Mouse (Mus musculus) heart, postnatal 0 days (tissue): ENCODE measurements around the gene Serpinb9b. TPM values are rescaled to one million over a fixed set of nuclear protein-coding genes. Genes with fewer than 3 reads are reported as not detected.

Experiments used
- ATAC-seq: fragments of 200-750 bp; cut with Nextera tagmentation; 2 replicates; pipeline ENCODE4 v1.8.0; 2017; ENCODE audit warnings: low read depth, moderate number of reproducible peaks, moderate library complexity; ENCODE audit not compliant: insufficient read depth
- DNase-seq: peaks from one replicate; pipeline ENCODE4 v3.0.0-alpha.2; 2016; ENCODE audit warnings: low spot score
- H3K27ac ChIP-seq: fragments of 300-500 bp; sonication (generic); 2 replicates; pipeline ENCODE4 v1.5.1; 2014; ENCODE audit warnings: low read depth, mild to moderate bottlenecking
- H3K27me3 ChIP-seq: fragments of 300-500 bp; sonication (generic); 2 replicates; pipeline ENCODE4 v1.6.1; 2014; ENCODE audit warnings: low read length, mixed read lengths; ENCODE audit not compliant: control insufficient read depth, insufficient read depth
- H3K36me3 ChIP-seq: fragments of 300-500 bp; sonication (generic); replicated peaks from 2 replicates; pipeline ENCODE4 v1.6.1; 2014; ENCODE audit warnings: low read length, mixed read lengths; ENCODE audit not compliant: control insufficient read depth, insufficient read depth
- H3K4me1 ChIP-seq: fragments of 300-500 bp; sonication (generic); 2 replicates; pipeline ENCODE4 v1.6.1; 2014; ENCODE audit warnings: antibody characterized with exemption; ENCODE audit not compliant: control insufficient read depth, insufficient read depth
- H3K4me2 ChIP-seq: fragments of 300-500 bp; sonication (generic); 2 replicates; pipeline ENCODE4 v1.6.1; 2014; ENCODE audit warnings: low read depth, mild to moderate bottlenecking, low read length, moderate library complexity
- H3K4me3 ChIP-seq: fragments of 300-500 bp; sonication (generic); 2 replicates; pipeline ENCODE4 v1.5.1; 2014; ENCODE audit warnings: low read depth, low read length
- H3K9ac ChIP-seq: fragments of 300-500 bp; sonication (generic); replicated peaks from 2 replicates; pipeline ENCODE4 v1.6.1; 2014; ENCODE audit warnings: low read depth, low read length, mixed read lengths
- H3K9me3 ChIP-seq: fragments of 300-500 bp; sonication (generic); replicated peaks from 2 replicates; pipeline ENCODE4 v1.6.1; 2016; ENCODE audit warnings: low read length; ENCODE audit not compliant: control insufficient read depth
- CTCF ChIP-seq: IDR thresholded peaks from 2 replicates; pipeline ENCODE4 v1.5.1; 2016; ENCODE audit warnings: antibody characterized with exemption, control low read depth, low read depth
- EP300 ChIP-seq: IDR thresholded peaks from 2 replicates; pipeline ENCODE4 v1.6.1; 2016; ENCODE audit warnings: antibody characterized with exemption, low read depth
- WGBS: fragments of 180-500 bp; shearing (Covaris S2); extraction: QIAGEN DNeasy Blood & Tissue Kit; methylation state at CpG from one replicate; pipeline ENCODE4 v1.1.7; 2014; 5-methylcytosine and 5-hydroxymethylcytosine counted together
- polyA plus RNA-seq: library from polyadenylated mRNA; unstranded; fragments of >200 nt; fragmentation: Nextera tagmentation; extraction: Ambion mirVana; gene quantifications from 2 replicates; pipeline ENCODE4 v1.2.1, GENCODE M21; 2015
- total RNA-seq: library from RNA; depleted of rRNA; stranded (reverse); fragments of >200 nt; gene quantifications from 2 replicates; pipeline ENCODE4 v1.2.3, GENCODE M21; 2014; ENCODE audit warnings: low replicate concordance

Gene Serpinb9b
- total and polyA plus RNA-seq, 2 experiments from 2014 or later: 0.23 to 0.36 TPM

DNA sequence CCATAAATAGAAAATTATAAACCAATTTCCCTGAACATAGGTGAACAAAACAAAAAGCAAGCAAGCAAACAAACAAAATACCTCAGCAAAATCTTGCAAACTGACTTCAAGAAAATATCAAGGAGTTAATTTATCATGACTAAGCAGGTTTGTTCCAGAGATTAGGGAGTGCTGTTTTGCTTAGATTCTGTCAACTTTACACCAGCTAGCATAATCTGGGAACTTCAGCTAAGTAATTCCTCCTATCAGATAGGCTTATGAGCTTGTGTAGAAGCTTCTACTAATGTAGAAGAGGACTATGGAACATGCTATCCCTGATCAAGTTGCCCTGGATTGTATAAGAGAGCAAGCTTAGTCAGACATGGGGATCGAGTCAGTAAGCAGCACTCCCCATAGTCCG is 20.0 kb downstream of the Serpinb9b start:
- Histone ChIP-seq H3K9me3 (no peaks in the 10 kb centered on the region), H3K27ac (no peak overlapping the region), H3K4me2 (no peak overlapping the region), H3K4me1 (no peaks in the 10 kb centered on the region), H3K9ac (no peak overlapping the region), H3K27me3 (no peaks in the 10 kb centered on the region), H3K4me3 (no peak overlapping the region), H3K36me3 (no peaks in the 10 kb centered on the region)
- ATAC-seq (no peak), DNase-seq (no peak)
- 85% methylated on average over 2 of the region's 2 CpGs for WGBS
- no peak for TF ChIP-seq EP300
- no peak for TF ChIP-seq CTCF

DNA sequence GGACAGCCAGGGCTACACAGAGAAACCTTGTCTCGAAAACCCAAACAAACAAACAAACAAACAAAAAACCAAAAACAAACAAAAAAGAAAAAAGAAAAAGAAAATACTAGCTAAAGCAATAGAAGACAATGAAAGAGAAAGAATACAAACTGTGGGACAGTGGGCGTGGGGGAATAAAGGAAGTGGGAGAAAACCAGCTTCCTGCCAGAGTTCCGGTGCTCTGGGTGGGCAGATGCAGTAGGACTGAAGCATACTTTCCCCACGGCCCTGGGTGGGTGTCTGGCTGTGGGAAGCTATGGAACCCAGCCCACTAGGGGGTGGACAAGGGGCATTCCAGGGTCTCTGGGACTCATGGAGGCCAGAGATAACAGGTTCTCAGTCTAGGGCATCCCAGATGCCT is 21.0 kb downstream of the Serpinb9b start:
- Histone ChIP-seq H3K4me2 (no peak overlapping the region), H3K4me1 (no peaks in the 10 kb centered on the region), H3K27me3 (no peaks in the 10 kb centered on the region), H3K4me3 (no peak overlapping the region), H3K9me3 (no peaks in the 10 kb centered on the region), H3K27ac (no peak overlapping the region), H3K36me3 (no peaks in the 10 kb centered on the region), H3K9ac (no peak overlapping the region)
- TF ChIP-seq CTCF: no peak
- TF ChIP-seq EP300: no peak
- DNase-seq (no peak), ATAC-seq (no peak)
- WGBS: 61% methylated on average over 4 of the region's 4 CpGs

DNA sequence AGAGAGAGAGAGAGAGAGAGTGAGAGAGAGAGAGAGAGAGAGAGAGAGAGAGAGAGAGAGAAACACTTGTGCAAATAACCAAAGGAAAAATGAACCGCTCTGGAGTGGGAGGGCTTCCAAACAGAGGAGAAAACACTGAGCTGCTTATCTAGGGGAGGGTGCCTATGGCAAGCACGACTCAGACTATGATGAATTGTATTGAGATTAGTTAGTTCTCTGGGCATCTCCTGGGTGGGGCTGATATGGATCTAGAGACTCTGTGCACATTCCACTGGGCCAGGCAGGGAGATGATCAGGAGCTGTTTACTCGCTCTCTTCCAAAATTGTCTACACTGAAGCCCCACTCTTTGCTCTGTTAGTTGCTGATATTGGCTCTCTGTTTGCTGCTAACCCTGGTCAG is 24.5 kb downstream of the Serpinb9b start:
- no peak for DNase-seq
- Histone ChIP-seq H3K9ac (no peak overlapping the region), H3K27ac (no peak overlapping the region), H3K9me3 (no peaks in the 10 kb centered on the region), H3K4me1 (no peaks in the 10 kb centered on the region), H3K4me3 (no peak overlapping the region), H3K27me3 (no peaks in the 10 kb centered on the region), H3K4me2 (no peak overlapping the region), H3K36me3 (no peaks in the 10 kb centered on the region)
- ATAC-seq: no peak
- 40% methylated on average over 3 of the region's 3 CpGs for WGBS
- TF ChIP-seq CTCF (no peak), EP300 (no peak)

DNA sequence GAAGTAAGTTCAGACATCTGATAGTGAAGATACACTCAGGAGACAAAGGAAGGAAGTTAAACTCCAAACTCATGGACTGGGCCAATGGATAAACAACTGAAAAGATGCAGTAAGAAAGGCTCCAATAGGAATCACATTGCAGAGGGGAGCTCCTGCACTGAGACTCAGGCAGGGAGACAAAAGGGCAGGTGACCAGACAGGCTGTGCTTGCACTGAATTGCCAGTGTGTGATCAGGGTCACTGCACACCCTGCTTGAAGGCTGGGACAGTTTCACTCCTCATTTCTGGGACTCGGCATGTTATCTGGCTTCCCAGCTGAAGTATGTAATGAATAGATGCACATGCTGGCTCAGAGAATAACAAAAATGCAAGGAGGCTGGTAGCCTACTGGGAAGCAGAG is 35.8 kb downstream of the Serpinb9b start:
- Histone ChIP-seq H3K9me3 (no peaks in the 10 kb centered on the region), H3K9ac (no peak overlapping the region), H3K4me3 (no peak overlapping the region), H3K27me3 (no peaks in the 10 kb centered on the region), H3K27ac (no peak overlapping the region), H3K36me3 (no peaks in the 10 kb centered on the region), H3K4me1 (no peaks in the 10 kb centered on the region), H3K4me2 (no peak overlapping the region)
- WGBS: 12% methylated on average over 1 of the region's 1 CpGs
- no peak for TF ChIP-seq EP300
- no peak for TF ChIP-seq CTCF
- ATAC-seq (no peak; the same call in 1 of the 2 replicates), DNase-seq (no peak)

DNA sequence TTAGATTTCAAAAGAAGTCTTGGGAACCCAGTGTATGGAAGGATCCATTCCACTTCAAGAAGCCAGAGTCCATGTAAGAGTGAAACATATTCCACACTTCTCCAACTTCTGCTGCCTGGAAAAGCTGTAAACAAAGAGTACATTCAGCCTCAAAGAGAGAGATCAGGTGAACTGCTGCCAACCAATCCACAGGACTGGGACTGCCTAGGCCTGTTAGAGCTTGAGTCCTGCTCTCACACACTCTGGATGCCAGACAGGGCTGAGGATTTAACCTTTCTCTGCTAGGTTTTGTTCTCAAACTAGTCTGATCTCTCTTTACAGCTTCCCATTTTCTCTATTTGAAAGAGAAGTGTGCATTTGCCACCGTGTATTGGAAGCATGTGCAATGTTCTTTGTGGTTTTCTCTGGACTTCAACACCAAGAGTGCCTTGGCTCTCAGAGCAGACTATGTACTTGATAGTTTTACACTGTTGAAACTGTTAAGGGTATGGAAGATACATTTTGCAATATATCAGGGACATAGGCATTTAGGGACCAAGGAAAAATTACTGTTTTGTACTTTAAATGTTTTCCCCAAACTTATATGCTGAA is 40.3 kb downstream of the Serpinb9b start:
- H3K27ac ChIP-seq: no peak overlapping the region
- ATAC-seq (no peak), DNase-seq (no peak)
- no peak for TF ChIP-seq CTCF
- TF ChIP-seq EP300: no peak
- H3K4me1 ChIP-seq: no peaks in the 10 kb centered on the region
- H3K36me3 ChIP-seq: no peaks in the 10 kb centered on the region
- WGBS: 69% methylated on average over 1 of the region's 1 CpGs
- H3K4me3 ChIP-seq: no peak overlapping the region
- H3K27me3 ChIP-seq: no peaks in the 10 kb centered on the region
- H3K9me3 ChIP-seq: no peaks in the 10 kb centered on the region
- H3K4me2 ChIP-seq: no peak overlapping the region
- H3K9ac ChIP-seq: no peak overlapping the region

DNA sequence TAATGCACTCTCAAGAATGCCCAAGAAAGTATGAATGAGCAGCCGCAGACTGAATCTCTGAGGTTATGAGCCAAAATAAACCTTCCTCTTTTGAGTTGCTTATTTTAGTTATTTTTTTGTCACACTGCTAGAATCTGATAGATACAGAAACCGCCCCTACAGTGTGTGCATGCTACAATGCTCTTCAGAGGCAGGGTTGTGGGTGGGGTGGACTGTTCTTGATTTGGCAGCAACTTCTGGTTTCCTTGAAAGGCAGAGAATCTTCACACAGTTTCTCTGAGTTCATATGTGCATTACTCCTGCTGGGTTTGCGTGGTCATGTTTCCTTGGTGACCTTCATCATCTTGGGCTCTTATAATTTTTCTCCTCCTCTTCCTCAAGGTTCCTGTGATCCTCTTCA is 40.9 kb downstream of the Serpinb9b start:
- no peak overlapping the region for H3K9ac ChIP-seq
- no peaks in the 10 kb centered on the region for H3K9me3 ChIP-seq
- no peak for DNase-seq
- H3K36me3 ChIP-seq: no peaks in the 10 kb centered on the region
- ATAC-seq: no peak
- no peak overlapping the region for H3K27ac ChIP-seq
- no peak overlapping the region for H3K4me2 ChIP-seq
- H3K4me1 ChIP-seq: no peaks in the 10 kb centered on the region
- 62% methylated on average over 3 of the region's 3 CpGs for WGBS
- TF ChIP-seq EP300 (no peak), CTCF (no peak)
- H3K27me3 ChIP-seq: no peaks in the 10 kb centered on the region
- no peak overlapping the region for H3K4me3 ChIP-seq
